Mouse (Mus musculus): ENCODE measurements around the gene Vmn1r200. TPM values are rescaled to one million over a fixed set of nuclear protein-coding genes. Genes with fewer than 3 reads are reported as not detected.

Gene Vmn1r200
- not detected for polyA plus RNA-seq (2017; shearing (Covaris generic))

DNA sequence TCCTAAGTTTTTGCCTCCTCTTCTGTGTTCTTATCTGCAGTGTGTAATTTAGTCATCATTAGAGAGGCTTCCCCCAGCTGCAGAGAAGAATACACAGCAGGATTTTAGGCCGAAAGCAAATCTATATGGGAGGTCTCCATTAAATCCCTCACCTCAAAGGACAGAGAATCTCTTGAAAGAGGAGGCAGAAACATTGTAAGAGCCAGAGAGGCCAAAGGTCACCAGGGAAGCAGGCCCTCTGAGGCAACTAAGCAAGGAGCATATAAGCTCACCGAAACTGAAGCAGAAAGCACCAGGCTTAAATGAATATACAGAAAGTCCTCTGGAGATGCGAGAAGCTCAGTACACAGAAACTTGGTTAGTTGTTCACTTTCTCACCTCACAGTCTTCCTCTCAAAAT lies at the start of gene Vmn1r200:
Gene Vmn1r200, plus strand, starts transcription at position 301 of the 400 bp plus-strand sequence.

GRCm38 (mm10) chr13:22350064-22350463 lies 40.1 kb upstream of the Vmn1r200 start, which contains the start of gene Vmn1r198:
Gene Vmn1r198 (plus strand): TSS chr13:22350364.

DNA sequence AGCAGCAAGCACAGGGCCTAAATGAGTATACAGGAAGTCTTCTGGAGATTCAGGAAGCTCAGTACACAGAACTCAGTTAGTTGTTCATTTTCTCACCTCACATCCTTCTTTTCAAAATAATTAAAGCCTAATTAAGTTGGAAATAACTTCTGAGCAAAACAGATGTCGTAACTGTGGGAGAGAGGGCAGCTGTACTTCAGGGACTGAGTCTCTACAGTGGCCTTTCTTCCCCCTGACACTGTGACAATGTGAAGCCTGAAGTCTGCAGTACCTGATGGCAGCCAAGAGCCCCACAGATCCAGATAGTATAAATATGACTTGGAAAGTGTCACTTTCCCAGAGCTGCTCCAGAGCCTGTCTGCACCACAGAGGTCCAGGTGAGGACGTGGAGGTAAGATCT lies 10.7 kb upstream of the Vmn1r200 start, which contains the start of gene Vmn1r199:
Gene Vmn1r199, plus strand, starts transcription at position 301 of the 400 bp plus-strand sequence.

Other genes starting within 250 kb of the Vmn1r200 start
- gene Vmn1r191, start 206.4 kb upstream of the Vmn1r200 start, polyA plus RNA-seq (2017; shearing (Covaris generic)) = not detected
- not detected for gene Vmn1r192, start 199.2 kb upstream of the Vmn1r200 start, polyA plus RNA-seq (2017; shearing (Covaris generic))
- gene Vmn1r193, start 167.2 kb upstream of the Vmn1r200 start, polyA plus RNA-seq (2017; shearing (Covaris generic)) = not detected
- not detected for gene Vmn1r194, start 146.2 kb upstream of the Vmn1r200 start, polyA plus RNA-seq (2017; shearing (Covaris generic))
- not detected for gene Vmn1r195, start 119.9 kb upstream of the Vmn1r200 start, polyA plus RNA-seq (2017; shearing (Covaris generic))
- not detected for gene Vmn1r196, start 100.5 kb upstream of the Vmn1r200 start, polyA plus RNA-seq (2017; shearing (Covaris generic))
- gene Vmn1r197, start 65.8 kb upstream of the Vmn1r200 start, polyA plus RNA-seq (2017; shearing (Covaris generic)) = 0.05 TPM
- gene Vmn1r198, start 40.0 kb upstream of the Vmn1r200 start, polyA plus RNA-seq (2017; shearing (Covaris generic)) = 0.05 TPM
- not detected for gene Vmn1r199, start 10.6 kb upstream of the Vmn1r200 start, polyA plus RNA-seq (2017; shearing (Covaris generic))
- 0.10 TPM for gene Vmn1r201, start 81.5 kb downstream of the Vmn1r200 start, polyA plus RNA-seq (2017; shearing (Covaris generic))
- 0.06 TPM for gene Vmn1r202, start 115.0 kb downstream of the Vmn1r200 start, polyA plus RNA-seq (2017; shearing (Covaris generic))
- 0.15 TPM for gene Vmn1r203, start 127.7 kb downstream of the Vmn1r200 start, polyA plus RNA-seq (2017; shearing (Covaris generic))
- gene Vmn1r204, start 162.8 kb downstream of the Vmn1r200 start, polyA plus RNA-seq (2017; shearing (Covaris generic)) = not detected
- gene Vmn1r205, start 202.6 kb downstream of the Vmn1r200 start, polyA plus RNA-seq (2017; shearing (Covaris generic)) = not detected
- gene Vmn1r206, start 233.9 kb downstream of the Vmn1r200 start, polyA plus RNA-seq (2017; shearing (Covaris generic)) = not detected

All from activated CD4-positive, CD25-positive, alpha-beta regulatory T cell, adult 9 weeks (primary cell).